Mouse (Mus musculus): ENCODE data around the gene Zswim5.
A peak's percentile ranks its signal among the peaks of the same experiment; 100 is the strongest.

Zswim5 gene

DNA sequence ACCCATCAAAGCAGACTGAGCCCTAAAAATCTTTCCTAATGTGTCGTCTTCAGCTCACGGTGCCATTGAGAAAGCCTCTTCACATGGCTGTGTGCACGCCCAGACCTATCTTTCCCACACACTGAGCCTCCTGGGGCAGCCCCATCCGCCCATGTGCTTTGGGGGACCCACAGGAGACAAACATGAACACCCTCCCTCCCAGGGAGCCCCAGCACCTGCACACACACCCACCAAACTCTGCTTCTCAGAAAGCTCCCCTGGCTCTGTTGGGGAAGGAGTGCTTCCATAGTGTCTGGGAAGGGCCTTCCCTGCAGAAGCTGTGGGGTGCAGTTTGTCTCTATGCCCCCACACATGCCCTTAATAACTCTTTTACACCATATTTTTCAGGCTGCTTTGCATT lies 127.5 kb downstream of the Zswim5 start:
- DNase-seq (ENCODE audit: low read depth, low spot score), result no peak

DNA sequence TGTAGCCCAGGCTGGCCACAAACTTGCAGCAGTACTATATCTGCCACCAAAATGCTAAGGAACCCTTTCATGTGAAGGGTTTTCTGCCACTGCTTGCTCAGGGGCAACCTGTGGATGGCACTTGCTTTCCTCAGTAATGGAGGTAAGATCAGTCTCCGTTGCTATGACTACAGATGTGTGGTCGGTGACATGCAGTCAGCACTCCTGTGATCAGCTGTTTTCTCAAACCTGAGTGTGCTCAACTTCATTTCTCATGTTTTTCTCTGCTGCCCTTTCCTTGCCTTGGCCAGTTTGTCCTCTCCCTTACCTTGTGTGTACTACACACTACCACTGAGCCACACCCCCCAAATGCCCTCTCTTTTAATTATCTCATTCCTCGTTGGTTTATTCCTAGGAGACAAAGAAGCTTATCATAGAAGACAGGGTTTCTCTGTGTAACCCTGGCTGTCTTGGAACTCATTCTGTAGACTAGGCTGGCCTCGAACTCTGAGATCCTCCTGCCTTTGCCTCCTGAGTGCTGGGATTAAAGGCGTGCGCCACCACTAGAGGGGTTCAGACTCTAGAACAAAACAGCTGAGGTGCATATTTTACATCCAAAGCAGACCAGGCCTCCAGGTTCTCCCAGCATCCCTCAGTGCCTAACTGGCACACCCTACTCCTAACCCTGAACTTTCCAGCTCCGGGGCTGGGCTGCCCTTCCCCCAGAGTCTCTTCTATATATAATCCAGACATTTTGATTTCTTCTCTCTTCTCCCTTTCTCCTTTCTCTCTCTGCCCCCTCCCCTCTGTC lies 128.6 kb downstream of the Zswim5 start:
- DNase-seq (ENCODE audit: low read depth, low spot score), result no peak

DNA sequence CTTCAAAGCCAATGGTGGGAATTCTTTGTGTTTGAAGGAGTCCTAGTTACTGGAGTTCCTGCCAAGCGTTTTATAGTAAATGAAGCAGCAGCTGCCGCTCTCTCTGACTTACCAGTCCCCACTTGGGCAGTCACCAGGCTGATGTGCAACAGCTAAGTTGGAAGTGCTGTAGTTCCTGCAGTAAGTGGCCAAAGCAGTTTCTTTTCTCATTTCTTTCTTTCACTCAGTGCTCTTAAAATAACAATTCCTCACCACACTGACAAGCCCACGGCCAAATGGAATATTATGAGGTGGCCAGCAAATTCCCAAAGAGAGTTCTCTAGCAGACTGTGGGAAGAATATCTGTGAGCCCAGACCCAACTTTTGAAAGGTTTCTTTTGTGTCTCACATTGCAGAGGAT lies 129.9 kb downstream of the Zswim5 start:
- DNase-seq (ENCODE audit: low read depth, low spot score), result no peak

DNA sequence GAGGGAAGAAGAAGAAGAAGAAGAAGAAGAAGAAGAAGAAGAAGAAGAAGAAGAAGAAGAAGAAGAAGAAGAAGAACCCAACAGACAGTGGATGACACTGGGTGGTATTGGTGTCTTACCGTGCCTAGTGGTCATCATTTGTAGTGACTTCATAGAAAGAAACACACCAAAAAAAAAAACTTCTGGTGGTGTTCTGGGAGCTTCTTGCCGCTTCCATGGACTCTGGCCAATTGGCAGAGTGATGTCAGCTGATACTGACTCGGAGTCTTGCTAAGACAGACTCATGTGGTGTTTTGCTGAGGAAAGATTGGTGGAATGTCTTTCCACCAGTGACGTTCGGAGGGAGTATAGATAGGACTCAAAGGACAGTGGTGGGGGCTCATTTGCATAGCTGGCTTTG lies 133.1 kb downstream of the Zswim5 start:
- no peak for DNase-seq (ENCODE audit: low read depth, low spot score)

DNA sequence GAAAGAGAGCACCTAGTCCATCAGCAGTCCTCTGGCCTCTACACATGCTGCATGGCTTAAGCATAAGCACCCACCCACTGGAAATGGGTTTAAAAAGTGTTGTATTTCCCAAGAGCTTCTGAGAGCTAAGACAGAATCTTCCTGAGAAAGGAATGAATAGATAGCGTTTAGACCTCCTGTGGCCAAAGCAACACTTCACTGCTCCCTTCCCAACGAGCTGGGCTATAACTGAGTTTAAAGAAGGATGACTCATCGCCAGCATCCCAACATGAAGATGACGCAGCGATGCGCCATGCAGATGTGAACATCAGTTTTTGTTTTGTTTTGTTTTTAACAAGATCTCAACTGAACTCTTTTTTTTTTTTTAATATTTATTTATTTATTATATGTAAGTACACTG lies 136.4 kb downstream of the Zswim5 start:
- DNase-seq (ENCODE audit: low read depth, low spot score), result no peak

DNA sequence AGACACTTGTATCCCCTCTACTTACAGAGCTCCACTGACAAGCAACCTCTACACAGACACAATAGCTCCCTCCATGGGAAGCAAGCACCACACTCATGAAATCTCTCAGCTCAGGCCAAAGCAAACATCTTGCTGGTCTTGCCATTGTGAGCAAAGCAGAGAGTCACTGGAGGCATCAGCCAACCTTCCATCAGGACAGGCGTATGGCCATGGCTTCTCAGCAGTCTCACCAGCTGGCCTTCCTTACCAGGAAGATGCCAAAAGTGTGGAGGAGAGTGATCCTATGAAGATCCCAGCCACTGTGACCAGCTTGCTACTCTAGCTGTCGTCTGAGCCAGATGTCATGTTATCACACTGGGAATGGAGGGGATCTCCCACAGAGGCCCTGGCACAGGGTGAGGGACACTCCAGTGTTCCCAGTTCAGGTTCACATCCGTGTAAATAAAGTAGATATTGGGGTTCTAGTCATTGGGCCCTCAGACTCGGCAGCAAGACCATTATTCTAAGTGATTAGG lies 137.8 kb downstream of the Zswim5 start:
- no peak for DNase-seq (ENCODE audit: low read depth, low spot score)

DNA sequence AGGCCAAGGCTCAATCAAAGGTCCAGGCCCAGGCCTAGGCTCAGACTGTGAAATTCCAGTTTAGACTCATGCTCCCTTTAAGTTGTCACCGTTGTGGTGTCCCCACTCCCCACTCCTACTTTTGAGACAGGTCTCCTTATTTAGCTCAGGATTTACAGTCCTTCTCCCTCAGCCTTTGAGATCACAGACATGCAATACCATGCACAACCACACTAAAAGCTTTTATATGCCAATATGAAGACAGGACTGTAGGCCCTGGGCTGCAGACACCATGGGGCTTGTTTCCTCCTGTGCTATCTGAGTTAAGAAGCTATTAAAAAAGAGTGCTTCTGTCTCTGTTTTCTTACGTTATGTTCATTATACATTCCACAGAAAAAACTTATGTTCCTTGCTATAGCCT lies 140.6 kb downstream of the Zswim5 start:
- DNase-seq (ENCODE audit: low read depth, low spot score), result no peak

DNA sequence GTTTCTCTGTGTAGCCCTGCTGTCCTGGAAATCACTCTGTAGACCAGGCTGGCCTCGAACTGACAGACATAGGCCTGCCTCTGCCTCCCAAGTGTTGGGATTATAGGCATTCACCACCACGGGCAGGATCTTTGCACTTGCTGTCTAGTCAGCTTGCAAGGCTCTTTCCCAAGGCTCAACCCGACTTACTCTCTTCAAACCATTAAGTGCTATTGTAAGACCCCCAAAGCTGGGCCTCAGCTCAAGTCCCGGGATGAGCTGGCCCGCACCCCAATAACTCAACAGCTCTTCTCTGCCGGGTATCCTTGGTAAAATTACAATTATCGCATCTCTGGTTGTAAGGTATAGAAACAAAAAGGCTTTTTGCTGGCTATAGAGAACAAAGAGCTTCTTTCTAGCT lies 141.2 kb downstream of the Zswim5 start:
- DNase-seq (ENCODE audit: low read depth, low spot score), result no peak

DNA sequence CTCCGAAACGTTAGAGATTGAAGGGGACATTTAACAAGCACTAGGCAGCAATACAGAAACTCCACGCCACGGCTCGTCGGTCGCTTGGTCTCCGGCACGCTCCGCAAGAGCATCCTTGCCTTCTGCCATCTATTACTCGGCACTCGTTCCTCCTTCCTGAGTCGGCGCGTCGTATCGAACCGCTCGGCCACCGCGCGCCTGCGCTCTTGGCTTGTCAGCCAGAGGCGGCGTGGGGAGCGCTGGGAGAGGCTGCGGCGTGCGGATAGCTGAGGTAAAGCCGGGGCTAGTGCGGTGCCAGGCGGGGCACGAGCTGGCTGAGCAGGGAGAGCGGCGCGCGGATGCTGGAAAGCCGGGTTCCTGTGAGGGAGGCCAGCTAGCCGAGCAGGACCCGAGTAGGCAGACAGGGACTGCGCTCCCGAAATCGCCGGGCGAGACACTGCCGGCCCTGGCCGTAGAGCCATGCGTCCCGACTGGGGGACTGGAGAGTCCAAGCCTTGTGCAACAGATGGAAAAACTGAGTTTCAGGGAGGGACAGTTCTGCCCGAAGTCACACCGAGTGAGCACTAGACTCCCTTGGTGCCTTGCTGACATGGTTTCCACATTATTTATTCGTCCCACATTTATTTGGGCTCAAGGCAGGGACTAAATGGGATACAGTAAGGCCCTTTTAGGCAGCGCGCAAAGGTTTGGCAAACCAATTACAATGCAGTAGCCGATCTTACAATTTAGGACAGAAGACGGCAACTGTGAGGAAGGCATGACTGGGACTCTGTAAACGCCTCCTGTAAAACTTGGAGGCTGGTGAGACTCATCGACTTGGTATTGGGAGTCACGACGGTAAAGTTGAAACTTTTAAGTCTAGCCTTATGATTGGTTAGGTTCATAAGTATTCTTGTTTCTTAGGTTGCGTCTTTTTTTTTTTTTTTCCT lies 142.3 kb downstream of the Zswim5 start, which contains the start of gene Eif2b3:
TSS of gene Eif2b3 (plus strand) at position 197 of the 929 bp plus-strand sequence.
- peak; percentile 86 for DNase-seq (ENCODE audit: low read depth, low spot score)

DNA sequence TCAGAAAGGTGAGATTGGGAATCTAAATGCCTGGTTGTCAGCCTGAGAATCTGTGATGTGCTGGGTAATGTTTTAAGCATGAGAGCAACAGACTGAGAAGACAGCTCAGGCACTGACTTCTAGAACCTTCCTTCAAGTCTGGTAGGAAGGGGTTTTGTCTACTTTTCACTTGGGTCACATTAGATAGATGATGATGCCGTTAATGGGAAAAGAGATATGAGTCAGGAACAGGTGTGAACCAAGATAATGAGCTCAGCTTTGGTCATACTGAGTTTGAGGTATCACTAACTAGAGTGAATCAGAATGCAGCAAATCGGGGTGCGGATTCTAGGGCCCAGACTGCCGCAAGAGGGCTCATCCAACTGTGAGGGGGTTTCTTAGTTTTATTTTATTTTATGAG lies 146.3 kb downstream of the Zswim5 start:
- DNase-seq (ENCODE audit: low read depth, low spot score), result no peak

DNA sequence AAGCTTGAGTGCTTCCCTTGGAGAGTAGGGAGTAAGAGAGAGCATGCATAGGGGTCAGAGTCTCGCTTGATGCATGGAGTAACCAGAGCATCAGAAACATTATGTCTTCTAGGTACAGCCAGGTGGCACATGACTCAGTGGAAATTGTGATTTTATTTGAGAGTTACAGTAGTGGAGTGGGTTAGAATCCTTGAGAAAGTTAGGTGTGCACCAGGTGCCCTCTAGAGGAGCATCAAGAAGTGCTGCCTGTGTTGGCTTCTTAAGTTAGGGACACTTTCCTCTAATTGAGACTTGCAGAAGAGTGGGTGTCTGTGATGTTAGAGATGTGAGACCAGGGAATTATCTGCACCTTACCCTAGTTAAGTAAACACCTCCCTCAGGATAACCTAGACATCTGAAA lies 153.9 kb downstream of the Zswim5 start:
- no peak for DNase-seq (ENCODE audit: low read depth, low spot score)
